Mouse (Mus musculus) effector memory CD4-positive, alpha-beta T cell, adult 7 months (primary cell): ENCODE measurements around the gene Plek. TPM values are rescaled to one million over a fixed set of nuclear protein-coding genes. Genes with fewer than 3 reads are reported as not detected.

Experiments
- polyA plus RNA-seq: library from polyadenylated mRNA; unstranded; fragments of 100-300 nt; shearing (Covaris generic); gene quantifications from one replicate; pipeline ENCODE4 v1.2.1, GENCODE M21; 2017

Gene Plek
- 90.0 TPM for polyA plus RNA-seq

DNA sequence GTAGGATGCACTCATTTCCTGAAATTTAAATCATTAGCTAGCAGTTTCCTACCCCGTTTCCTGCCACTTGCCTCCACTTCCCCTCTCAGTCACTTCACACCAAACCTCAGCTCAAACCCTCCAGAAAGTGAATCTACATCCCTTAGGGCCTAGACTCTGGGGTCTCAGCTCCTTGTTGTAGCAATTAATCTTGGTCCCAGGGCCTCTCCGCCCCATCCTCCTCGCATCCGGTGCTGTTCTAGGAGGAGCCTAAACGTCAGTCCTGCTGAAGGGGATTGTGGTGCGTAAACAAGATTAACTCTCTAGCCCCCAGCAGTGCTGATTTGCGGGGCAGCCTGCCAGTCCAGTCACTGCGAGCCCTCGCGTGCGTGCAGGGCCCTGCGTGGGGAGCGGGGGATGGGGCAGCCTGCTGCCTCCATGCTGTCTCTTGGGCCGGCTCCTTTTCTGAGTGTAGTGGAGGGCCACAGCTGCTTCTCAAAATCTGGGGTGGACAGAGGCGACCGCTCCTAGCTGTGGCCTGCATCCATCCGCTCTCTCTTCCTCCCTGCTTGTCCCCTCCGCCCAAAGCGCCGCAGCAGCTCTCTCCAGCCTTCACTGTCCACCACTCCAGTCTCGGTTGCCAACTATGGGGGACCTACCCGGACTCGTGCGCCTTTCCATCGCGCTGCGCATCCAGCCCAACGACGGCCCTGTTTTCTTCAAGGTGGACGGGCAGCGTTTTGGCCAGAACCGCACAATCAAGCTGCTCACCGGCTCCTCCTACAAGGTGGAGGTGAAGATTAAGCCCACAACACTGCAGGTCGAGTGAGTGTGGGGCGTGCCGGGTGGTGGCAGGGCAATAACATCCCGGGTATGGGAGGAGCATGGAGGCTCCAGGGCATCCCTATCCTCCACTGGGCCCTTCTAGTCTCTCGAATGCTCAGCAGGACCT lies at the start of gene Plek, which contains the start of gene Cnrip1:
Gene Plek, minus strand, starts transcription at position 837 of the 931 bp plus-strand sequence.
Gene Cnrip1, plus strand, starts transcription at position 42 of the 931 bp plus-strand sequence.

DNA sequence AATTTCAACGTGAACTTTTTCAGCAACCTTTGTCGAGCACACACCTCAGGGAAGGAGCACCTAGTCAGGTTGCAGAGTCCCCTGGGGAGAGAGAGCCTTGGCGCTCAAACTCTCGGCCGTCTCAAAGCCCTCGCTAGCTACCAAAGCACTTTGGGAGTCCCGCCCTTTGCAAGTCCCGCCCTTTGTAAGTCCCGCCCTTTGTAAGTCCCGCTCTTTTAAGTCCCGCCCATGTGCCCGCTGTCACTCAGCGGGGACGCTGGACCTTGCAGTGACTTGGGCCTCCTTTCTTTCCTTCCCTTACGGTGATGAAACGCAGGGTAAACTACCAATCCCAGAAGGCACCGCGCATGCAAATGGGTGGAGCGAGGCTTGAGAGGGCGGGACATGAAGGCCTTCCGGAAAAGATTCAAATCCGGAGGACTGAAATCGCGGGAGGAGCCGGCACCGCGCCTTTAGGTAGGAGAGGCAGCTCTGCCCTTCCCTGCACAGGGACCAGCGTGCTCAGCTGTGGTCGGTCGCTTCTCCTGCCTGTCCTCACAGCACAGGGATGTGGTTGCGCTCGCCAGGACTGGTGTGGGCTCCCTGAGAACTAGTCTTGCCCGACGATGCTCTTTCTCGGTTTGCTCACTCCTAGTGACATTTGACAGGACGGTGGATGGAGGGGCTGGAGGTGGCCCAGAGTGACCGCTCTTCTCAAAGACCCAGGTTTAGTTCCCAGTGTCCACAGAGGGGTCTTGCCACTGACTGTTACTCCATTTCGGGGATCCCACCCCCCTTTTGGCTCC lies 101.0 kb downstream of the Plek start, which contains the start of gene Fbxo48:
Gene Fbxo48, plus strand, starts transcription at position 400 of the 785 bp plus-strand sequence.

Other genes starting within 250 kb of the Plek start
- gene Fbxo48, start 101.0 kb downstream of the Plek start, polyA plus RNA-seq, result 0.23 TPM
- 10.1 TPM for gene Cnrip1, start 795 bp downstream of the Plek start, polyA plus RNA-seq
- 74.8 TPM for gene Ppp3r1, start 106.9 kb upstream of the Plek start, polyA plus RNA-seq
- 13.6 TPM for gene Wdr92, start 129.7 kb upstream of the Plek start, polyA plus RNA-seq
- 42.3 TPM for gene Pno1, start 159.2 kb upstream of the Plek start, polyA plus RNA-seq
- 31.5 TPM for gene C1d, start 205.2 kb upstream of the Plek start, polyA plus RNA-seq